Mouse (Mus musculus) forebrain, embryonic 15.5 days (tissue): ENCODE data around the gene Llph. TPM values are rescaled to one million over a fixed set of nuclear protein-coding genes. Genes with fewer than 3 reads are reported as not detected.
A peak's percentile ranks its signal among the peaks of the same experiment; 100 is the strongest.

ENCODE experiments used
- ATAC-seq: fragments of 200-750 bp; cut with Nextera tagmentation; replicated peaks from 2 replicates; pipeline ENCODE4 v1.8.0; 2017; ENCODE audit warnings: mild to moderate bottlenecking, moderate TSS enrichment, moderate library complexity
- H3K27ac ChIP-seq: fragments of 300-500 bp; sonication (generic); replicated peaks from 2 replicates; pipeline ENCODE4 v1.5.1; 2015; ENCODE audit warnings: mild to moderate bottlenecking, inconsistent platforms
- H3K27me3 ChIP-seq: fragments of 300-500 bp; sonication (generic); 2 replicates; pipeline ENCODE4 v1.6.1; 2015; ENCODE audit warnings: inconsistent platforms
- H3K36me3 ChIP-seq: fragments of 300-500 bp; sonication (generic); 2 replicates; pipeline ENCODE4 v1.6.1; 2015; ENCODE audit warnings: mild to moderate bottlenecking, inconsistent platforms
- H3K4me1 ChIP-seq: fragments of 300-500 bp; sonication (generic); 2 replicates; pipeline ENCODE4 v1.6.1; 2015; ENCODE audit warnings: inconsistent platforms
- H3K4me2 ChIP-seq: fragments of 300-500 bp; sonication (generic); replicated peaks from 2 replicates; pipeline ENCODE4 v1.6.1; 2015; ENCODE audit warnings: mild to moderate bottlenecking, inconsistent platforms
- H3K4me3 ChIP-seq: fragments of 300-500 bp; sonication (generic); 2 replicates; pipeline ENCODE4 v1.5.1; 2015; ENCODE audit warnings: mild to moderate bottlenecking, inconsistent platforms
- H3K9ac ChIP-seq: fragments of 300-500 bp; sonication (generic); replicated peaks from 2 replicates; pipeline ENCODE4 v1.6.1; 2015; ENCODE audit warnings: mild to moderate bottlenecking, inconsistent platforms
- H3K9me3 ChIP-seq: fragments of 300-500 bp; sonication (generic); 2 replicates; pipeline ENCODE4 v1.6.1; 2016; ENCODE audit warnings: inconsistent platforms
- WGBS: fragments of 180-500 bp; shearing (Covaris S2); methylation state at CpG from one replicate; pipeline ENCODE4 v1.1.7; 2015; ENCODE audit warnings: mixed read lengths; 5-methylcytosine and 5-hydroxymethylcytosine counted together
- polyA plus RNA-seq: library from polyadenylated mRNA; unstranded; fragments of >200 nt; fragmentation: Nextera tagmentation; extraction: Ambion mirVana; gene quantifications from 2 replicates; pipeline ENCODE4 v1.2.1, GENCODE M21; 2015

Gene Llph
- polyA plus RNA-seq, 1 experiment from 2014 or later: 41.9 TPM

DNA sequence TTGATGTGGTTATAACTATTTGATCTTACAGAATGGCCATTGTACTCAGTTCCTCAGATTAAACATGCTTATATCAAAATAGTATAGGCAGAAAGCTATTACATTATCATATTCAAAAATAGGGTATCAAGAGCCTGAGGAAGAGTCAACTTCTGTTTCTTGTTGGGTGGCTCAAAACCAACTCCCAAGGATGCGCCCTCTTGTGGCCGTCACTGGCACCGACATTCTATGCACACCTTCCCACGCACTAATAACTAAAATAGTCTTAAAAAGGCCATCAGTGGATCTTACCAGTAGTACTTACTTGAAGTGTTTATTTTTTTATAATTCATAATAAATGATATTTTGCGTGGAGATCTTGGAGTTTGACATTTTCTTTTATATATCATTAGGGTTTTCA lies 4.8 kb downstream of the Llph start:
- H3K4me1 ChIP-seq: peaks cover 22% of the 10 kb centered on the region
- H3K9me3 ChIP-seq: no peaks in the 10 kb centered on the region
- H3K36me3 ChIP-seq: peaks cover 35% of the 10 kb centered on the region
- ATAC-seq: no peak
- no peak overlapping the region for H3K27ac ChIP-seq
- no peak overlapping the region for H3K9ac ChIP-seq
- no peak overlapping the region for H3K4me3 ChIP-seq
- H3K27me3 ChIP-seq: no peaks in the 10 kb centered on the region
- WGBS: 33% methylated on average over 5 of the region's 5 CpGs
- no peak overlapping the region for H3K4me2 ChIP-seq

DNA sequence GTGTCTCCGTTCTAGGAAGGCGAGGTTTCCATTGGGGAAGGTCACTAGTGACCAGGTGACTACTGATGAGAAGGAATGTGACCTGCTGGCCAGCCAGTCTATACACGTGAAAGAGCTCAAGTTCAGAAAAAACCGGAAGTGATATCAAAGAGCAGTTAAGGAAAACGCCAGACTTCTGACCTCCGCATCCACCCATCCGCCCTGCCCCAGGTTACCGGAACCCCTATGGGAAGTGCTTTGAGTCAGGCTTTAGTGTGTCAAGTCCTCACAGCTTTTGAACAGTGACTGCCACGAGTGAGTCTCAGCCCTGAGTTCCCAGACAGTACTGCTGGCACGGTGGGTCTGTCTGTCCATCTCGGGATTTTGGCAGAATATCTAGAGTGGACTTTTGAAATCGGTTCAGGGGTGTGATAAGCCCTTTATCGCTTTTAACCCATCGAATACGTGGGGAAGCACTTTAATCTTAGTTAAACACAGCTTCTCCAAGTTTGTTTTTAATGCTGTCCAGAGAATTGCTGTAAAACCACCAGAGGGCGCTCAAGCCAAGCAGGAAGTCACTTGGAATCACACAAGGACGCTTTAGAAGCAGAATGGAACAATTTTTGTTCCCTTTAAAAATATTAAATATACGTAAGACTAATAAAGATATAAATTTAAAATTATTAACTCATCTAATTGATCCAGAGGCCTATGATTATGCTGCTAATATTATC lies 6.9 kb downstream of the Llph start:
- 35% methylated on average over 18 of the region's 18 CpGs for WGBS
- H3K36me3 ChIP-seq: peaks cover 30% of the 10 kb centered on the region
- peak; percentile 26; the same call in 1 of the 2 replicates for ATAC-seq
- H3K9me3 ChIP-seq: no peaks in the 10 kb centered on the region
- no peak overlapping the region for H3K27ac ChIP-seq
- H3K27me3 ChIP-seq: no peaks in the 10 kb centered on the region
- no peak overlapping the region for H3K4me2 ChIP-seq
- H3K4me3 ChIP-seq: no peak overlapping the region
- H3K9ac ChIP-seq: no peak overlapping the region
- H3K4me1 ChIP-seq: peaks cover 8% of the 10 kb centered on the region; the same call in 1 of the 2 replicates

DNA sequence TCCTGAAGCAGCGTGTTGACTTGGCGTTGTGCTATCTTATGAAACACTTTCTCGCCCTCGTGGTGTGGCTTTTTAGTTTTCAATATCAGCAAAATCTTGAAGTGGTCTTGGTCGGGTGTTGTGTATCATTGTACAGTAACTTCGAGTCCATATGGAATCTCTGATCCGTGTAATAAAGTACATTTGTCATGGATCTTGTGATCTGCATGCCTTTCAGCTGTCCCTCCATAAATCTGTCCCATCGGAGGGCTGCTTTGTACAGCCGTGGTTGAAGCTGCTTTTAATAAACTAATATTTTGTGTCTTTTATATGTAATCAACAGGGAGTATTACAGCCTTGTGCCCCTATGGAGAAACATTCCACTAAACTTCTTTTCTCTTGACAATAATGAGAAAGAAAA lies 10.0 kb downstream of the Llph start:
- ATAC-seq: no peak
- no peaks in the 10 kb centered on the region for H3K9me3 ChIP-seq

DNA sequence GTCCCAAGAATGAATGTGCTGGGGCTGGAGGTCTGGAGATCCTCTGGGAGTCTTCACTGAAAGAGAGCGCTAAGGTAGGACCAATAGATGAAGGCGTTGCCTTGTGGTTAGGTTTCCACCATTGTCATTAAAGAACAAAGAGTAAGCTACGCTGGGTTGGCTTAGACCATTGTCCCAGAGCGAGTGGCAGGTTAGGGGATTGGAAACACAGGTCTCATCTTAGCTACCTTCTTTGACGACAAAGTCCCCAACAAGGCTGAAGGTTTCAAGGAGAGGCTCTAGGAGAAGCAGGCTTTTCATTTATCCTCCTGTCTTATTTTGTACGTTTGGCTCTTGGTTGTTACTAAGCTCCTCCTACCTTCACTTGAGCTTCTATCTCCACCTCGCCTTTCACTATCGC lies 11.4 kb downstream of the Llph start:
- 84% methylated on average over 8 of the region's 8 CpGs for WGBS
- Histone ChIP-seq H3K4me2 (no peak overlapping the region), H3K9ac (no peak overlapping the region), H3K4me1 (no peaks in the 10 kb centered on the region), H3K9me3 (no peaks in the 10 kb centered on the region), H3K27ac (no peak overlapping the region), H3K27me3 (no peaks in the 10 kb centered on the region), H3K36me3 (no peaks in the 10 kb centered on the region), H3K4me3 (no peak overlapping the region)
- no peak for ATAC-seq

More for the DNA sequence above, 10.0 kb downstream of the Llph start:
- Histone ChIP-seq H3K4me2 (no peak overlapping the region), H3K4me3 (no peak overlapping the region), H3K36me3 (peaks cover 7% of the 10 kb centered on the region), H3K9ac (no peak overlapping the region), H3K27ac (no peak overlapping the region), H3K27me3 (no peaks in the 10 kb centered on the region), H3K4me1 (no peaks in the 10 kb centered on the region)
- 81% methylated on average over 9 of the region's 9 CpGs for WGBS

DNA sequence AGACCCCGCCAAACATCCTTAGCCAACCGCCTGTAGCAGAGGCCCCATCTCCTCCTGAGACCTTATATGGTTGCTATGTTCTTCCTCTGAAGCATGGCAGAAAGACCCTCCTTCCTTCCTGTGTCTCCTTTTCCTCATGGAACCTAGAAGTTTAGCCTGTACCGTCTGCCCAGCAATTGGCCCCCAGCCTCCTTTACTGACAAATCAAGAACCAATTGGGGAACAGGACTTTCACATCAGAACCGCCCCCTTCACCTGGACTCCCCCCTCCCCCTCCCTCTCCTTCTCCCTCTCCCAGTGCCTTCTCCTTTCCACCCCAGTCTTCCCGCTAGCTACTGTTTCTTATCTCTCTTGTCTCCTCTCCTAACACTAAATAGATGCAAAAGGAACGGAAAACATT lies 12.6 kb downstream of the Llph start:
- Histone ChIP-seq H3K36me3 (no peaks in the 10 kb centered on the region), H3K27me3 (no peaks in the 10 kb centered on the region), H3K27ac (no peak overlapping the region), H3K4me2 (no peak overlapping the region), H3K9ac (no peak overlapping the region), H3K4me1 (no peaks in the 10 kb centered on the region), H3K4me3 (no peak overlapping the region), H3K9me3 (no peaks in the 10 kb centered on the region)
- ATAC-seq: no peak
- 71% methylated on average over 6 of the region's 6 CpGs for WGBS

DNA sequence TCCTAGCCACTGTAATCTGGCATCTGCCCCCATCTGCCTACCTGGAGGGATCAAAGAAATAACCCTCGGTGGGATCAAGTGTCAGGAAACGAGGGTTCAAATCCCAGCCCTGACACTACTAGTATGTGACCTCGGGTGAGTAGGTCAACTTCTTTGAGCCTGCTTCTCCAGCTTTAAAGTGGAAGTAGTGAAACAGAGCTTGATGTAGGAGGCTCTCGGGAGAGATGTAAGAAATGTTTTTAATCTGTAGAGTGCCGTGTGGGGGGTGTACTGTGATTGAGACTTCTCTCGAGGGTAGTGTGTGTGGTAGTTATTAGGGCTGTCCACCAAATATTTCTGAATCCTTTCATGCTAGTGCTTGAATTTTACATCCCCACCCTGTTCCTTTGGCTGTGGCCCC lies 15.6 kb downstream of the Llph start:
- H3K9me3 ChIP-seq: no peaks in the 10 kb centered on the region
- H3K27me3 ChIP-seq: no peaks in the 10 kb centered on the region
- H3K36me3 ChIP-seq: no peaks in the 10 kb centered on the region
- H3K4me1 ChIP-seq: no peaks in the 10 kb centered on the region
- 83% methylated on average over 6 of the region's 6 CpGs for WGBS
- H3K4me2 ChIP-seq: no peak overlapping the region
- H3K9ac ChIP-seq: no peak overlapping the region
- no peak for ATAC-seq
- H3K27ac ChIP-seq: no peak overlapping the region
- no peak overlapping the region for H3K4me3 ChIP-seq

DNA sequence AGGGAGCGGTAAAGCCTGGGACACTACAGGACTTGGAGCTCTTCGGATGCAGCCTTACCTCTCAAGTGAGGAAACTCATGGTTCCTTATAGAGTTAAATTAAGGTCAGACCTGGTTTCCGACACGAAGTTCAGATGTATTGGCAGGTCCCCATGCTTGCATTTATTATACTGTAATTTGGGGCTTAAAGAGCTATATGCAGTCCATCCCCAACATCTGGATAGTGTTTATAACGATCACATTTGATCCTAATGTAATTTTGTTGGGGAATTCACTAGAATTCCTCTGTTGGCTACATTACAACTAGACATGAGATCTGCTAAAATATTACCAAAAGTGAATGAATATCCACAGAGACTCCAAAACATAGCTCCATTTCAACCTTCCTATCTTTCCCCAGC lies 18.8 kb downstream of the Llph start:
- Histone ChIP-seq H3K9me3 (no peaks in the 10 kb centered on the region), H3K4me3 (no peak overlapping the region), H3K27ac (no peak overlapping the region), H3K9ac (no peak overlapping the region), H3K4me2 (no peak overlapping the region), H3K36me3 (no peaks in the 10 kb centered on the region), H3K27me3 (no peaks in the 10 kb centered on the region), H3K4me1 (no peaks in the 10 kb centered on the region)
- WGBS: 85% methylated on average over 5 of the region's 5 CpGs
- no peak for ATAC-seq

DNA sequence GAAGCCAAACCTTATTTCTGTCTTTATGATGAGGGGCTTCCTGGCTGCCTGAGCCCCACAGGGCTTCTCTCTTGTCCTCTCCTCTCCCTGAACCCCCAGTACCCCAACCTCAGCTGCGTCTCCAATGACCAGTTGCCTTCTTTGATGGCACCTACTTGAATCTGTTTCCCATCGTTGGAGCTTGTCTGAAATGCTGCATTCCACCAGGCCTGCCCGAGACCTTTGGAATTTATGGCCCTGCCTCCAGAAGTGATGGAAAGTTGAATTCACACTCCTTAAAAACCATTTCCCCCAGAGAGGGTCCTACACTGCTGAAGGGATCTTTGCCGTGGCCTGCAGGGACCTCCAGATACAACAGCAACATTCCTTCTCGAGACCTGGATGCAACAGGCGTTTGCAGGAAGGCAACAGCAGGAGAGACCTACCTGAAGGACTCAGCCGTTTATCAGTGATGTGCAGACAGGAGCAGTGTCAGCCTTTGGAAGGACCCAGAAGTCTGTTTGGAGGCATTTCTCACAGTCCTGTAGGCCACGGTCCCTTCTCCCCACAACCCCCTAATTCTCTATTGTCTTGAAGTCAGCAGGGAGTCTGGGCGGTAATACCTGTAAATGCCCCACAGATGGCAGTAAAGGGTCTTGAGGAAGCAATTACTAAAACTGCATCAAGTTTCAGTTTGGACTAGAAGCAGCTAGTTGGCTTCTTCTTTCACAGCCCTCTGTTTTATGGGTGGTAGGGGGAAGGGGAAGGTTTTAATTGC lies 20.3 kb downstream of the Llph start:
- ATAC-seq: no peak
- Histone ChIP-seq H3K36me3 (no peaks in the 10 kb centered on the region), H3K27me3 (no peaks in the 10 kb centered on the region), H3K4me2 (no peak overlapping the region), H3K27ac (no peak overlapping the region), H3K9me3 (no peaks in the 10 kb centered on the region), H3K4me3 (no peak overlapping the region), H3K9ac (no peak overlapping the region), H3K4me1 (no peaks in the 10 kb centered on the region)
- WGBS: 47% methylated on average over 9 of the region's 9 CpGs

DNA sequence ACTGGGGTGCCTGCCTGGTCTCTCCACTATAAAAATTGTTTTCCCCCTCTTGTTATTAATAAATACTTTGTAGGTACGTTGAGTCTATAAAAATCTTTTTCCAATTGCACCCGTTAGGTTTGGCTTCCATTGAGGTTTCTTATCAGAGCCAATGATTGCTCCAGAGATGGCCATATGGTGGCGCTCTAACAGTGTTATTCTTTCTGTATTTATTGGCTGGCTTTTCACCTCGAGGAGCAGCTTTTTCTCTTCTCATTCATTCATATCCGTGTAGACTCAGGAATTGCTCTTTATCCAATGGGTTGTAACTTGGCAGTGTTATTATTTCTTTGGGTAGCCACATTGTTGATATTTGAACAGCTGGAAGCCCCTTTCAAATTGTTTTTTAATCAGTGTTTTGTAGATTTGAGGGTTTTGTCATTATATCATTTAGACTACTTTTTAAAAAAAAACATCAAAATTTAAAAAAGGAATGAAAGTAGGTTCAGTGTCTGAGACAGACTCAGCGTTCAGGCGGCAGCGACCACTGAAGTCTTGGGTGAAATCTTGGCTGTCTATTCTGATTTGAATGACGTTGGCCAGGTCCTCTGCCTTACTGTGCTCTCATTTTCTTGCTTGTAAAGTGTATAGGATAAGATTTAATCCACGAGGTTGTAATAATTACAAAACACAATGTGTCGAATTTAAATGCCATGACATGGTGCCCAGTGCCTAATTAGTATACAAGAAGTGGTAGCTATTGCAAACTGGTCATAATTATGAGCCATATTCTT lies 24.2 kb downstream of the Llph start:
- no peaks in the 10 kb centered on the region for H3K9me3 ChIP-seq
- no peak overlapping the region for H3K4me3 ChIP-seq
- no peaks in the 10 kb centered on the region for H3K4me1 ChIP-seq
- no peak for ATAC-seq
- H3K4me2 ChIP-seq: no peak overlapping the region
- H3K36me3 ChIP-seq: no peaks in the 10 kb centered on the region
- H3K9ac ChIP-seq: no peak overlapping the region
- H3K27me3 ChIP-seq: no peaks in the 10 kb centered on the region
- 50% methylated on average over 11 of the region's 11 CpGs for WGBS
- no peak overlapping the region for H3K27ac ChIP-seq

DNA sequence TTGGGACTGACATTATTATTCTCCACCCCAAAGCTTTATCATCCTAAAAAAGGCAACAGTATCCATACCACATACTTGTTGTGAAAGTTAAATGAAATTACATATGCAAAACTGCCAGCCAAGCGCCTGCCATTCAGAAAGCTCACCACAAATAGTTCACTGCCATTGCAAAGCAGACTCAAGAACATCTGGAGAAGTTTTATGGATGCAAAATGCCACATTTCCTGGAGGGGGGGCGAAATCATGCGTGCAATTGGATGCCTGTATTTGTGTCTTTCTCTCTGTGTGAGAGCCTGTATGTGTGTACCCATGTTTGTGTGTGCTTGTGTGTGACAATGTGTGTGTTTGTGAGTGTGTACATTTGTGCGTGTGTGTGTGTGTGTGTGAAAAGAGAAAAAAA lies 24.9 kb downstream of the Llph start:
- Histone ChIP-seq H3K4me2 (no peak overlapping the region), H3K27ac (no peak overlapping the region), H3K4me3 (no peak overlapping the region), H3K4me1 (no peaks in the 10 kb centered on the region), H3K27me3 (no peaks in the 10 kb centered on the region), H3K9me3 (no peaks in the 10 kb centered on the region), H3K9ac (no peak overlapping the region), H3K36me3 (no peaks in the 10 kb centered on the region)
- no peak for ATAC-seq
- 86% methylated on average over 4 of the region's 4 CpGs for WGBS

DNA sequence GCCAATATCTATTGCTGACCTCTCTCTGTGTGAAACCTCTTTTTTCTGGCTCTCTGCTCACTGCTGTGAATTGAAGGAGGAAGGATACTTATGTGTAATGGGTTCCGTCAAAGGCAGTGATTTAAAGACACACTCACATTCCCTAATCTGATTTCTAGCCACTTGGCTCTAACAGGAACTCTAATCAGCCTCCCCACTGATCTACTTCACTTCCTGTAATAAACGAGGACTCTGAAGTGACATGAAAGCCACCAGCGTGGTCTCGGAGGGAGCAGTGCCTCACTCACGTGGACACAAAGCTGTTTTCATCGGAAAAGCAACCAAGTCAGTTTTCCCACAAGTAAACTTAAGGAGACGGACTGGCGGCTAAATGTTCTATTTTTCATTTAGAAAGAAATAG lies 25.9 kb downstream of the Llph start:
- H3K27me3 ChIP-seq: no peaks in the 10 kb centered on the region
- WGBS: 39% methylated on average over 8 of the region's 8 CpGs
- H3K4me1 ChIP-seq: no peaks in the 10 kb centered on the region
- no peak overlapping the region for H3K4me2 ChIP-seq
- H3K9ac ChIP-seq: no peak overlapping the region
- H3K27ac ChIP-seq: no peak overlapping the region
- no peak overlapping the region for H3K4me3 ChIP-seq
- ATAC-seq: no peak
- H3K9me3 ChIP-seq: no peaks in the 10 kb centered on the region
- H3K36me3 ChIP-seq: no peaks in the 10 kb centered on the region

DNA sequence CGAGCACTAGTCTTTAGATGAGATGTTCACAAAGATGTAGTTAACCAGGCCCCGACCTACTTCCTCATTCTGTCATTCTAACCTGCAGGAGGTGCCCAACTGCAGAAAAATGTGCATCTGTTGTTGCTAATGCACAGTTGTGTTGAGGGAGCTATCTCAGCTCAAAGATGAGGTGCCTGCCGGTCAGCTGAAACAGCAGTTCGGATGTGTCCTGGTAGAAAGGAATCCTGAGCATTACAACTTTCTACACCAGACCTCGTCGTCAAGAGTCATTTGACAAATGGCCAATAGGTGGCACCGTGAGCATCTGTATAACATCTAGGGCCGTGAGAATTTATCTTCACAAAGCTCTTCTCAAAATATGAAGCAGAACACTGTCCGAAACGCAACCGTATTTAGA lies 30.4 kb downstream of the Llph start:
- Histone ChIP-seq H3K4me3 (no peak overlapping the region), H3K4me2 (no peak overlapping the region), H3K27ac (no peak overlapping the region), H3K9ac (no peak overlapping the region), H3K27me3 (no peaks in the 10 kb centered on the region), H3K4me1 (no peaks in the 10 kb centered on the region), H3K9me3 (no peaks in the 10 kb centered on the region), H3K36me3 (no peaks in the 10 kb centered on the region)
- peak; percentile 48; the same call in 1 of the 2 replicates for ATAC-seq
- WGBS: 25% methylated on average over 11 of the region's 11 CpGs
